Mouse (Mus musculus) G1E-ER4 (cell line): Measurements from ENCODE around the gene Sh3pxd2a. TPM values are rescaled to one million over a fixed set of nuclear protein-coding genes. Genes with fewer than 3 reads are reported as not detected.

Experiments
- GATA1 ChIP-seq: IDR thresholded peaks from one replicate; pipeline ENCODE4 v1.8.0; 2012; ENCODE audit warnings: low read length, inconsistent platforms
- polyA plus RNA-seq: library from polyadenylated mRNA; stranded (reverse); fragments of >175 nt; gene quantifications from 2 replicates; pipeline ENCODE4 v1.2.3, GENCODE M21; 2012

The Sh3pxd2a gene
- polyA plus RNA-seq, 1 experiment: not detected

DNA sequence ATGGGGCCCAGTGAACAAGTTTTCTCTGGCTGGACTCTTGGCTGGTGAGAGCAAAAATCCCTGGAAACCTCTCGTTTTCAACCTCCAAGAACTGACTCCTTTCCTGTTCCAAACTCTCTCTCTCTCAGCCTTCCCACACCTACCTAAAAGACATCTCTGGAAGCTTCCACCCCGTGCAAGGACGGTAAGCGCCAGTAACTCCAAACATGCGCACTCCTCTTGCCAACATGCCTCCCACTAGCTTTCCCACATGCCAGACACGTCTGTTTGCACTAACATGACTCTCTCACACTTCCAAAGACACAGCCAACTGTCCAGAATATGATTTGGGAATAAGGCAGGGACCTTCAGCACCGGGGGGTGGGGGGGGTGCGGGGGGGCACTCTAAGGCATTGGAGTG is 203.0 kb downstream of the Sh3pxd2a start:
- no peak for TF ChIP-seq GATA1

DNA sequence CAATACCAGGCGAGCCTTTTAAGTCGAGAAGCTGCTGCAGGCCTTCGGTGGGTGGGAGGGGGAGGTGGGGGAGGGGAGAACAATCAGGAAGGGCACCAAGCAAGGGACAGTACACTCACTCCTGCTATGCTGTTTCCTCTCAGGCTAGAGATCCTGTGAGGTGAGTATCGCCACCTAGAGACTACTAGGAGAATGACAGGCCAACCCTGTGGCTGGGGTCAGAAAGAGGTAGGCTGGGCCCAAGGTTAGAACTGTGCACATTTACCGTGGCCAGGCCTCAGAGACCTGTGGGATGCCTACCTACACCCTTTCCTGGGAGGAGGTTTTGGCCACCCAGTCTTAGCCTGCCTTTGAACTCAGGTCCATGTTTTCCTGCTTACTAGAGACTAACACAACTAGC is 204.6 kb downstream of the Sh3pxd2a start:
- TF ChIP-seq GATA1: no peak

GRCm38 (mm10) chr19:47255919-47256318 is 208.3 kb downstream of the Sh3pxd2a start:
- no peak for TF ChIP-seq GATA1

DNA sequence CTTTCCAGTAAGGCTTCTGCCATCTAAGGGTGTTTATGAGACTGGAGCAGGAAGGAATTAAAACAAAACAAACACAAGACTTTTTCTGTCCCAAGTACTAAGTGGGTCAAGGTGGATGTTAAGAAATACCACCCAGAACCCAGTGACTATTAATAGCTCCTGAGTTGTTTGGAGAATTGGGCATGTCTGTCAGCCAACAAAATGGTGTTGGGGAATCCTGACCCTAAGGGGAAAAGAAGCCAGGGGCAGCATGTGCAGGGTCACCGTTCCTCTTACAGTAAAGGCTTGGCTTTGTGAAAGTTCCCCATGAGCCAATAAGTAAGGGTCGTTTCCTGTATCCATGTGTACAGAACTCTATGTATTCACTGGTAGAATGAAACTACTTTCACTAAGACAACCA is 209.2 kb downstream of the Sh3pxd2a start:
- TF ChIP-seq GATA1: no peak

- TF ChIP-seq GATA1: no peak
Measured at GRCm38 (mm10) chr19:47253053-47253628, 211.1 kb downstream of the Sh3pxd2a start.

DNA sequence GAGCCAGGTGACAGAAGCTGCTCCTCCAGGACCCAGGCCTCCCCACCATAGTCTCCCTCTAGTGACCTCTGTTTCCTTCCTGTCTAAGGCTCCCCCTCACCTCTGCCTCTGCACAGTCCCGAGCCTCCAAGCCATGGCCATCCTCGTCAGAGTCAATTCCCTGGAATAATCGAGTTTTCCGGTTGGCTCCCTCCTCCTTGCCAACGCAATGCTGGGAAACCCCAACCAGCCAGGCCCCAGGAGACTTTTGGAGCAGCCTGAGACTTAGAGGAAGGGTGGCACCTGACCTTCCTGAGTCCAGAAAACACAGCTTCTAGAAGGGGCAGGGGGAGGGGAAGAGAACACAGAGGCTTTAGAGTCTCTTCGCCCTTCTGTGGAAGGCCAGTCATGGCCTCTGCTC is 213.3 kb downstream of the Sh3pxd2a start:
- no peak for TF ChIP-seq GATA1

DNA sequence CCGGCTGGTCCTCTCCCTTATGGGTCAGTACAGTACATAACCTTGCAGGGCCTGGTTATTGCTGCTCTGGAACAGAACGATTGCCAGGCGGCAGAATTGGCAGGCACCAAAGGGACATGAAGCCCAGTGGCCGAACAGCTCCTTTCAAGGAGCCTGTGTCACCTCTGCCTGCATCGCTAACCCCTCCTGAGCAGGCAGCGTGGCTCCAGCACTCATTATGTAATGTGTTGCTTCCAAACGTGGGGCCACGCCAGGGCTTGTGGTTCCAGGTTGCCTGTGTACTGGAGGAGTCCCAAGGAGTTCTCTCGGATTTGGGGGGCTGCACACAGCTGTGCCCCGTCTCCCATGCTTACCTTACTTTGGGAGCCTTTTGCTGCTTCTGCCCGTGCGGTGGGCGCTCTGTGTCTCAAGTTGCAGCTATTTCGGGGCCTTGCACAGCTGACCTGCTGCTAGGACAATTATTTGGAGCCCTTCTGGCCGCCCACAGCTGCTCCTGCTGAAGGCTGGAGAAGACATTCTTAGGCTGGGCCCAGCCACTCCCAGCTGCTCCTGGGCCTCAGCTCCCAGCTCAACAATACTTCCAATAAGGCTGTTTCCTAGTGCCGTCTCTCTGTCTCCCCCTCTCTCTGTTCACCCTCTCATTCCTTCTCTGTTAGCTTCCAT is 215.2 kb downstream of the Sh3pxd2a start:
- no peak for TF ChIP-seq GATA1

DNA sequence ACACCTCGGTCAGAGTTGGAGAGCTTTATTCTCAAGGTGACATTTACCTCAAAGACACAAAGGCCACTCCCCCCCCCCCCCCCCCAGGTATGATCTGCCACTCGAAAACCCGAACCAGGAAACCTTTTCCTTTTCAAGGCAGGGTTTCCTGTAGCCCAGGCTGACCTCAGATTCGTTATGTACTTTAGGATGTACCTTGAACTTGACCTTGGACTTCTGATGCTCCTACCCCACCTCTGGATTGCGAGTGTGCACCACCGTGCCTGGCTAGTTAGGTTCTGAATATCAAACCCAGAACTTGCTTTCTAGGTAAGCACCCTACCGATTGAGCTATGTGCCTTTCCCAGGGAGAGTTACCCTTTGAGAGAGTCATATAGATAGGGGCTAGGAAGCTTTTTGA is 215.9 kb downstream of the Sh3pxd2a start:
- TF ChIP-seq GATA1: no peak

DNA sequence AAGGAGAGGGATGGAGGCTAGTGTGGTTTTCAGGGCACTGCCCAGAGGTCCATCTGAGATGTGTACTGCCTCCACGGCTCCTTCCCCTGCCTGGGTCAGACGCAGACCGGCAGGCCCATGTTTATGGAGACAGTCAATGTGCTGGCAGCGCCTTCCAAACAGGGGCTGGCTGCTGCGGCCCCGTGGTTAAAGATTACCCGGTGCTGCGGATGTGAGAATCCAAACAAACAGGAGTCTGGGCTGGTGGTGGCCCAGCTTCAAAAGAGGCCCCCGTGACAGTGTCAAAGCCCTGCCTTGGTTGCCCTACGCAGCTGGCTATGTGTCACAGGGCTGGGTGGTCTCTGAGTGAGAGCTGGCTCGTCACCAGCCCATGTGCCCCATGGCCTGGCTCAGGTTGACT is 216.4 kb downstream of the Sh3pxd2a start:
- no peak for TF ChIP-seq GATA1

DNA sequence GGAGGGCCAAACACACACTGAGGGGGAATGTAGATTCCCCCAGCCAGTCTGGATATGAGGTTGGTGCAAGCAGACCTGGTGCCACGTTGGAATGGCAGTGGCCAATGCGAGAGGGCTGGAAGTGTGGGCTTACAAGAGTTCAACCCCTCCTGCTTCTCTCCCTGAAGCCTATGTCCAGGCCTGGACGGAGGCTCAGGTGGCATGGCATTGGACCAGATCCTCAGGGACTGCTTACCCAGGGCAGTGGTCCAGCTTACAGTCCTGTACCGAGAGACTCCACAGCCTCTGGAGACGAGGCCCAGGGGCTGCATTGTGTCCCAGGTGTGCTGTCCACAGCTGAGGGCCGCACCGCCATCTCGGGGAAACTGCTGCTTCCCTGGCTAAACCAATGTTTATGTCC is 218.7 kb downstream of the Sh3pxd2a start:
- TF ChIP-seq GATA1: no peak

- TF ChIP-seq GATA1: no peak
Measured at GRCm38 (mm10) chr19:47242227-47242626, 222.0 kb downstream of the Sh3pxd2a start.

- TF ChIP-seq GATA1: no peak
Measured at GRCm38 (mm10) chr19:47240957-47241356, 223.2 kb downstream of the Sh3pxd2a start.

- no peak for TF ChIP-seq GATA1
Measured at GRCm38 (mm10) chr19:47240076-47240475, 224.1 kb downstream of the Sh3pxd2a start.

DNA sequence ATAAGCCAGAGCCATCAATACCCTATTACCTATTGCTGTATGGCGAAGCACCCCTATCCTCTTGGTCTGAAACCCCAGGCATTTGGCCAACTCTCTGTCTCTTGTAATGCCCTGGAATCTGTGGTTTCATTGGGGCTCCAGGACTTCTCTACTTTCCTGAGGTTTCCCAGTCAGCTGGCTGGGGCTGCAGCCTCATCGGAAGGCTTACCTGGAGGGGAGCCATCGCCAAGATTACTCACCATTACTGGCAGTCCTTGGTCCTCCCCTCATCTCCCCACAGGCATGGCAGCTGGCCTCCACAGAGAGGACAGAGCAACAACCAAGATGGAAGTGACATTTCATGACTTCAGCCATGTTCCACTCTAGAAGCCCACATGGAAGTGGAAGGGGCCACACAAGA is 231.1 kb downstream of the Sh3pxd2a start:
- TF ChIP-seq GATA1: no peak

DNA sequence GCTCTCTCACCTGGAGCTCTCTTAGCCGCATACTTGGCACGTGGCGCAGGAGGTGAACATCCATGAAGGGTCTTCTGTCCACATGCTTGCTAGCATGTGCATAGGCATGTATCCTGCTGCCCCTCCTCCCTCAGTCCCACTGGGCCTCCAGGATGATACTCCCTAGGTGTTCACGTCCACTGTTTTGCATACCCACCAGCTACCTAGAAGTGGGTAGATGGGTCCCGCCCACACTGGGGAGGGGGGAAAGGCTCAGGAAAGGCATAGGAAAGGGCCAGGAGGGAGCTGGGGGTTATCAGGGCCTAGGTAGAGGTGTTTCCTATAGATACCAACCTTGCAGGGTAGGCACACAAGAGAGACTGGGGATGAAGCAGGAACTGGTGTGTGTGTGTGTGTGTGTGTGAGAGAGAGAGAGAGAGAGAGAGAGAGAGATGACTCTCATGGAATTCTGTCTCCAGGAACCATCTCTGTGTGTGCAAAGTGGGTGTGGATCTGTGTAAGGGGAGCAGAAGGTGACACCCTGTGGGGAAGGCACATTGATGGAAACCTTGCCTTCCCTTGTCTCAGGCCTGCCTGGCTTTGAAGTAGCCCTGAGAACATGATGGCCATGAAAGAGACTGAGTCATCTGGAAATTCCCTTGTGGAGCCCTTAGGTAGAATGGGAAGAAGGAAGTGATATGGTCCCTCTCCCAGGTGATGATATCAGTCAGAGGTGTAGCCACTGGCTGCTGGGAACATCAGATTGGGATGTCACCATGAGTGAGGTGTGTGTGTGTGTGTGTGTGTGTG is 231.9 kb downstream of the Sh3pxd2a start:
- TF ChIP-seq GATA1: no peak

GRCm38 (mm10) chr19:47231389-47231788 is 232.8 kb downstream of the Sh3pxd2a start:
- TF ChIP-seq GATA1: no peak

GRCm38 (mm10) chr19:47230682-47231081 is 233.5 kb downstream of the Sh3pxd2a start:
- no peak for TF ChIP-seq GATA1
